Mouse (Mus musculus) lung, postnatal 0 days (tissue): Measurements from ENCODE around the gene Scrn3.

Source experiments
- CTCF ChIP-seq: IDR thresholded peaks from 2 replicates; pipeline ENCODE4 v1.5.1; 2016; ENCODE audit warnings: antibody characterized with exemption, mild to moderate bottlenecking
- EP300 ChIP-seq: IDR thresholded peaks from 2 replicates; pipeline ENCODE4 v1.6.1; 2016; ENCODE audit warnings: antibody characterized with exemption, mild to moderate bottlenecking, control low read depth

- TF ChIP-seq CTCF (no peak), EP300 (no peak)
Observed at GRCm38 (mm10) chr2:73371530-73372335, 59.3 kb downstream of the Scrn3 start.
